Mouse (Mus musculus) G1E (cell line): Measurements from ENCODE around the gene Rtl5.

ENCODE experiments used
- CTCF ChIP-seq: IDR thresholded peaks from 2 replicates; pipeline ENCODE4 v1.5.1; 2012; ENCODE audit warnings: low read depth, low read length, inconsistent platforms, mixed read lengths
- GATA1 ChIP-seq: IDR thresholded peaks from 2 replicates; pipeline ENCODE4 v1.6.1; 2012; ENCODE audit warnings: borderline replicate concordance, low read length, inconsistent platforms, mixed read lengths
- GATA2 ChIP-seq: IDR thresholded peaks from 2 replicates; pipeline ENCODE4 v1.6.1; 2012; ENCODE audit warnings: low read depth, low read length, inconsistent platforms, borderline replicate concordance
- POLR2AphosphoS5 ChIP-seq: IDR thresholded peaks from 2 replicates; pipeline ENCODE4 v1.6.1; 2012; ENCODE audit warnings: low read depth, low read length, inconsistent platforms; ENCODE audit not compliant: insufficient replicate concordance
- TAL1 ChIP-seq: conservative IDR thresholded peaks from 2 replicates; pipeline ENCODE4 v1.6.1; 2012; ENCODE audit warnings: low read depth, low read length, inconsistent platforms, mixed read lengths

GRCm38 (mm10) chrX:102074435-102074834 is 3.3 kb upstream of the Rtl5 start:
- no peak for TF ChIP-seq CTCF
- TF ChIP-seq POLR2AphosphoS5 = no peak
- TF ChIP-seq TAL1 = no peak
- no peak for TF ChIP-seq GATA1
- no peak for TF ChIP-seq GATA2
